ENCODE assay signal across 1 mouse cellular context in the genomic region with DNA sequence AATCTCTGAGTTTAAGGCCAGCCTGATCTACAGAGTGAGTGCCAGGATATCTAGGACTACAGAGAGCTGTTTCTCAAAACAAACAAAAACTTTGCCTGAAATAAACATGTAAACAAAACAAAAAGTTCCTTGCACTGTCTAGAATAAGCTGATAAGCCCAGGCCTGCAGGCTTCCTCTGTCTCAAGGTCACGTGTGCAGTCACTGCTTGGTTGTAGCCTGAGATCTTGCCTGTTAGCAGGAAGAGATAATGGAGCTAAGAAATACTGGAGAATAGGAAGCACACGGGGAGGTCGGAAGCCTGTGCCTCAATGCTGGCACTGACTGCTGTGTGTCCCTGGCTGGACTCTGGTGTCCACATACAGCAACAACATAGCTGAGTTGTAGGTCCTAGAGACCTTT.
TF ChIP-seq lines count a peak whose summit lies in the region.

No protein-coding gene starts in this region.

TF ChIP-seq in MEL, 35 proteins besides CTCF, POLR2A, EP300 and RAD21 (continued from another document):
- TF ChIP-seq CHD2 (IDR thresholded peaks at IDR 0.05; ENCODE audit: low read length) (no peak), UBTF (IDR thresholded peaks at IDR 0.05; ENCODE audit: borderline replicate concordance, insufficient read depth, low read depth, low read length) (no peak), MYB (IDR thresholded peaks at IDR 0.05; ENCODE audit: low read depth, low read length) (no peak), ZC3H11A (IDR thresholded peaks at IDR 0.05; ENCODE audit: low read depth, low read length) (no peak), MAZ (IDR thresholded peaks at IDR 0.05; ENCODE audit: low read depth, low read length) (no peak), JUND (IDR thresholded peaks at IDR 0.05; ENCODE audit: low read depth, low read length) (no peak), ELF1 (IDR thresholded peaks at IDR 0.05; ENCODE audit: low read depth, low read length) (no peak), MAX (IDR thresholded peaks at IDR 0.05; ENCODE audit: low read length) (peak; percentile 73), POLR2AphosphoS5 (IDR thresholded peaks at IDR 0.05; ENCODE audit: borderline replicate concordance, low read depth, low read length) (no peak), USF2 (IDR thresholded peaks at IDR 0.05; ENCODE audit: borderline replicate concordance in 1 of 2, insufficient read depth in 1 of 2, low read depth in 1 of 2, low read length in 2 of 2) (peak; percentile 37 to 70; a peak in 1 of 4 replicates), POLR2AphosphoS2 (IDR thresholded peaks at IDR 0.05; ENCODE audit: low read length) (no peak), SIN3A (IDR thresholded peaks at IDR 0.05; ENCODE audit: low read length) (no peak), MYC (IDR thresholded peaks at IDR 0.05; ENCODE audit: low read depth, low read length) (no peak), NELFE (IDR thresholded peaks at IDR 0.05; ENCODE audit: low read depth, low read length) (no peak)
TF ChIP-seq in MEL: peak in this region for 3.
